In genomic region chr2:65316721-65317120, GRCm38 (mm10) we compare ENCODE assay signal across 28 mouse cellular contexts. TPM values are rescaled to one million over a fixed set of nuclear protein-coding genes. Genes with fewer than 3 reads are reported as not detected.
"Had no signal": no experiment of that assay in that cellular context is flagged by ENCODE, and none has a peak within 500 bp of the region (broad histone marks: within the 10 kb centered on the region; RNA-seq: fewer than 3 reads in every experiment).

No protein-coding gene starts in this region.

- DNase-seq: gastrocnemius, postnatal 14 days; gastrocnemius, postnatal 36 days; heart, adult 11 months; heart, adult 2 months; heart, postnatal 14 days; heart, postnatal 36 days; kidney, adult 18-20 months; kidney, adult 8-10 months; kidney, postnatal 10 days; kidney, postnatal 25 days; kidney, postnatal 4 days; layer of hippocampus, postnatal 36 days; liver; liver, embryonic 13.5 days had no signal

- ATAC-seq: inflammation-experienced regulatory T-cells, adult 6 months; intestine, embryonic 15.5 days; intestine, postnatal 0 days had no signal

- H3K4me1 ChIP-seq: hindbrain, embryonic 13.5 days; hindbrain, embryonic 15.5 days; intestine, embryonic 15.5 days; limb, embryonic 10.5 days; limb, embryonic 12.5 days; liver, embryonic 13.5 days; liver, embryonic 15.5 days had no signal

- H3K27ac ChIP-seq: heart, adult 2 months; heart, embryonic 13.5 days; heart, embryonic 15.5 days; hindbrain, embryonic 13.5 days; hindbrain, embryonic 15.5 days; intestine, embryonic 15.5 days; layer of hippocampus, adult 2 months; limb, embryonic 10.5 days; limb, embryonic 12.5 days; liver, embryonic 13.5 days; liver, embryonic 15.5 days had no signal

- H3K4me2 ChIP-seq: heart, embryonic 11.5 days; heart, embryonic 13.5 days; heart, embryonic 15.5 days; hindbrain, embryonic 13.5 days; hindbrain, embryonic 15.5 days; intestine, embryonic 15.5 days; limb, embryonic 12.5 days; liver, embryonic 11.5 days; liver, embryonic 13.5 days; liver, embryonic 15.5 days had no signal

- H3K27me3 ChIP-seq: heart, embryonic 13.5 days; heart, embryonic 15.5 days; hindbrain, embryonic 13.5 days; hindbrain, embryonic 15.5 days; intestine, embryonic 15.5 days; limb, embryonic 12.5 days; liver, embryonic 13.5 days; liver, embryonic 15.5 days had no signal

- H3K4me3 ChIP-seq: heart, adult 2 months; heart, embryonic 13.5 days; heart, embryonic 15.5 days; hindbrain, embryonic 13.5 days; hindbrain, embryonic 15.5 days; intestine, embryonic 15.5 days; layer of hippocampus, adult 2 months; limb, embryonic 10.5 days; limb, embryonic 12.5 days; liver, embryonic 13.5 days; liver, embryonic 15.5 days had no signal

- H3K9me3 ChIP-seq: heart, embryonic 13.5 days; heart, embryonic 15.5 days; hindbrain, embryonic 13.5 days; hindbrain, embryonic 15.5 days; intestine, embryonic 15.5 days; limb, embryonic 10.5 days; limb, embryonic 12.5 days; liver, embryonic 13.5 days; liver, embryonic 15.5 days had no signal

- H3K9ac ChIP-seq: heart, embryonic 13.5 days; heart, embryonic 15.5 days; hindbrain, embryonic 13.5 days; hindbrain, embryonic 15.5 days; intestine, embryonic 15.5 days; limb, embryonic 12.5 days; liver, embryonic 13.5 days; liver, embryonic 15.5 days had no signal

- H3K36me3 ChIP-seq: heart, embryonic 13.5 days; heart, embryonic 15.5 days; hindbrain, embryonic 13.5 days; hindbrain, embryonic 15.5 days; intestine, embryonic 15.5 days; limb, embryonic 10.5 days; limb, embryonic 12.5 days; liver, embryonic 13.5 days; liver, embryonic 15.5 days had no signal

RNA-seq across cellular contexts. Expression of gene Slc38a11, which starts 47.1 kb away (rescaled TPM):
- total RNA-seq: hematopoietic stem cell, adult 5-6 weeks had no signal
- polyA plus RNA-seq: heart, embryonic 11.5 days; heart, embryonic 13.5 days; limb, embryonic 10.5 days; liver, embryonic 11.5 days; liver, embryonic 13.5 days; liver, embryonic 15.5 days had no signal
